Mouse (Mus musculus): Measurements from ENCODE around the gene Pnpla2. TPM values are rescaled to one million over a fixed set of nuclear protein-coding genes. Genes with fewer than 3 reads are reported as not detected.

Gene Pnpla2
- total RNA-seq, 1 experiment from 2014 or later, result 15.1 TPM

DNA sequence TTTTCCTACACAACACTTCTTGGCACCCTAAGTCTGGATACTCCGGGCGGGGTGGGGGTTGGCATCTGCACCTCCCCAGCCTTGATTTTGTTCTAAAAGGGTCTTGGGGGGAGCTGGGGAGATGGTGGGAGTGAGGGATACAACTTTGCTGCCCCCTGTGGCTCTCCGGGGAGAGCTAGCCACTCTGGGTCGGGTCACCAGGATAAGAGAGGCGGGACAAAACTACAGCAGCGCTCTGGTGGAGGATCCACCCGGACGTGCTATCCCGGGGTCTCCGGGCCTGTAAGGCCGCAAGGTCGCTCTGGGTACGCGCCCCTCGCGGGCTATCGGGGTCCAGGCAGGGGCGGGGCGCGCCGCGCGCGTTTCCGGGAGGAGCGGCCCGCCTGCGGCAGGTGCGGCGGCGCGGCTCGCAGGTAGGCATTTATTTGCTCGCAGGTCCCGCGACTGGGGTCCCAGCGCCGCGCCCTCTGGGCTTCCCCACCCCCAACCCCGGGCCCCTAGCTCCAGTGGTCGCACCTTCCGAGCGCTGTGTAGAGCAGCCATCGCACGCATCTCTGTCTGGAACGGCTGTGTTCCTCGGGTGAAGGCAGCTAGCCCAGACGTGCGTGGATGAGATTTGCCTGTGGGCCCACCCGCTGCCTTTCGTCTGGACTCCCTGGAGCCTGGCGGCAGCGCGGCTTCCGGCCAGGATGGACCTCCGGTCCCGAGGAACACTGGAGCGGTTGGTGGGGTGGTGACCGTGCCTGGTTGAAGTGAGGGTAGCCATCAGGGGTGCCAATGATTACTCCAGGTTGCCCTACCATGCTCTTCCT is 6.7 kb downstream of the Pnpla2 start:
- no peak for ATAC-seq (replicated peaks in 1 of 2; ENCODE audit: insufficient read depth in 1 of 2, low FRiP score in 2 of 2, low TSS enrichment in 1 of 2, low read depth in 1 of 2, poor library complexity in 2 of 2, severe bottlenecking in 2 of 2)

DNA sequence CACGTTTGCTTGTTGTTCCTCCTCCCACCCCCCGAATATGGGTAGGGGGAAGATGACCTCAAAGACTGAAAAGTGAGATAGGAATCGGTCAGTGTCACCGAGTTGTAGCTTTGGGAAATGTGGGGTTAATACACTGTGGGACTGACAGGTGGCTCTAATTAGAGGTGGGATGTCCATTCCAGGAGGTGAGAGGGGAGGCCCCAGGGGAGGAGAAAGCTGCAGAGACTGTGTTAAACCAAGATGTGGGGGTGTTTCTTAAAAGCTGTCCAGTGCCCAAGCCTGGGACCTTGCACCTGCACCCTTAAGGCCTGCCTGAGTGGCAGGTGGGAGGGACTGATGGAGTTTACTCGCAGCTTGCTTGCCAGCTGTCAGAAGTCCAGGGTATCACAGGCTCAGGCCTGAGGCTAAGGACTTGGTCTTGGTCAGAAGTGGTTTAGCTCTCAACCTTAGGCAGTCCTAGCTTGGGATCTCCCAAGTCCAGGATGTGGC is 7.4 kb downstream of the Pnpla2 start:
- no peak for ATAC-seq (replicated peaks in 1 of 2; ENCODE audit: insufficient read depth in 1 of 2, low FRiP score in 2 of 2, low TSS enrichment in 1 of 2, low read depth in 1 of 2, poor library complexity in 2 of 2, severe bottlenecking in 2 of 2)

DNA sequence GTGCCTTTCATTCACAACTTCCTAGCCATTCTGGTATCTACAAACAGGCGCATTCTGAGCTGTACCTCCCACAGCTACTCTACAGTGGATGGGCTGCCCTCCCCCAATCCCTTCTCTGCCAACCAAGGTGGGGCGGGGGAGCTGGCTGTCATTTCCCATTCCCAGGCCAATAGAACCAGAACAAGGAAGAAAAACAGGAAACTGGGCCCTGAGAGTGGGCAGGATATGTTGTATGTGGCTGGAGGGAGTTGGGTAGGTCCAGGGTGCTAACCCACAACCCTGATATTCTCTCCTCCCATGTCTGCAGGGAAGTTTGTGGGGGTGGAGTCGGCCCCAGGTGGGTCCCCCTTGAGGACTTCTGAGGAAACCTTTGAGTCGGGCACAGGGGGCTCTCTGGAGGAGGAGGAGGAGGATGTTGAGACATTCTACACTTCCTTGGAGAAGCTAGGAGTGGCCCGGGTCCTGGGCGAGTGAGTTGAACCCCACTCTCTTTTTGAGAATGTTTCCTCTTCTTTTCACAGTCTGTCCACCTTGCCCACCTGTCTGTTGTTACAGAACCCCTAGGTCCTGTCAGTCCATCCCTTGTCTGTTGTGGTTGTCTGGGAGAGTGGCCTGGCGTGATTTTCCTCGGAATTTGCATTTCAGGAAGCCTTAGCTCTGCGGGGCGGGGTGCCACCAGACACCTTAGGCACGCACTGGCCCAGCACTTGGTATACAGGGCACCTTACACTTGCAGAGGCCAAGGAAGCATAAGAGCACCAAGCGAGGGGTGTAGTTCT is 9.0 kb downstream of the Pnpla2 start:
- ATAC-seq (replicated peaks in 1 of 2; ENCODE audit: insufficient read depth in 1 of 2, low FRiP score in 2 of 2, low TSS enrichment in 1 of 2, low read depth in 1 of 2, poor library complexity in 2 of 2, severe bottlenecking in 2 of 2), result no peak

DNA sequence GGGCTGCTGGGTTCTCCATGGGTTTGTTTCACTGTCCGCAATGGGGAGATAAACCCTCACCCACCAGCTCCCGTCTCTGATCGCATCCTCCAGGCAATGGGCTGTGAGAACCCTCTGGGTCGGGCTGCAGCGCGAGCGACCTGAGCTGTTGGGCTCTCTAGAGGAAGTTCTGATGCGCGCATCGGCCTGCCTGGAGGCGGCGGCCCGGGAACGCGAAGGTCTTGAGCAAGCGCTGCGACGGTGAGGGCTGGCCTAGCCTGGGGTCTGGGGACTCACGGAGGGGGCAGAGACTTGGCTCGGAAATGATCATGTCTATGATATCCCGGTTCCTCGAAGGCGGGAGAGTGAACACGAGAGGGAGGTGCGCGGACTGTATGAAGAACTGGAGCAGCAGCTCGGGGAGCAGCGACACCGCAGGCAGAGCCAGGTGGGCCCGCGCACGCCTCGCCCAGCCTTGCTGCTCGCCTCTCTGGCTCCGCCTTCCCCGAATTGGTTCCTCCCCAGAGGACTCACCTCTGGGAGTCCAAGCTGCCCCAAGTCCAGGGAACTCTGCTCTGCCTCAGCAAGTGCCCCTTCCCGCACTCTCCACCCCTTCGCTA is 9.7 kb downstream of the Pnpla2 start:
- no peak for ATAC-seq (replicated peaks in 1 of 2; ENCODE audit: insufficient read depth in 1 of 2, low FRiP score in 2 of 2, low TSS enrichment in 1 of 2, low read depth in 1 of 2, poor library complexity in 2 of 2, severe bottlenecking in 2 of 2)

DNA sequence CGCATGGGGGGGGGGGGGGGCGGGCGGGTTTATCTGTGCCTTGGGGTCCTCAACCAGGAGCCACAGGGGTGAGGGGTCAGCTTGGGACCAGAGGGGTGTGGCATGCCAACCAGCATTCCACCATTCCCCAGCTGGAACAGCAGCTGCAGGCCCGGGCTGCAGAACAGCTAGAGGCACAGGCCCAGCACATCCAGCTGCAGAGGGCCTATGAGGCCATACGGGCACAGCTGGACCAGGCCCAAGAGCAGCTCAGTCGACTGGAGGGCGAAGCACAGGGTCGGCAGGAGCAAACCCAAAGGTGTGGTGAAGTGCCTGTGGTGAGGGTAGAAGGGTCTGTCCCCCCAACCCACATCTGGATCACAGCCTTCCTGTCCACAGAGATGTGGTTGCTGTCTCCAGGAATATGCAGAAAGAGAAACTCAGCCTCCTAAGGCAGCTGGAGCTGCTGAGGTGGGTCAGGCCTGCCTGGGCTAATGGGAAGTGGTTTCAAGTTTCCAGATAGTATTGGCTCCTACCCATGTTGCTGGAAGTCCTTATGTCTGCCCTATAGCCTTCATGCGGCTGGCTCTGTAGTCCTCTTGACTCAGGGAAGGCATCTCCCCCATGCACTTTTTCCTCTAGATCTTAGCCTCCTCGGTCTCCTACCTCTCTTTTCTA is 10.5 kb downstream of the Pnpla2 start:
- no peak for ATAC-seq (replicated peaks in 1 of 2; ENCODE audit: insufficient read depth in 1 of 2, low FRiP score in 2 of 2, low TSS enrichment in 1 of 2, low read depth in 1 of 2, poor library complexity in 2 of 2, severe bottlenecking in 2 of 2)

DNA sequence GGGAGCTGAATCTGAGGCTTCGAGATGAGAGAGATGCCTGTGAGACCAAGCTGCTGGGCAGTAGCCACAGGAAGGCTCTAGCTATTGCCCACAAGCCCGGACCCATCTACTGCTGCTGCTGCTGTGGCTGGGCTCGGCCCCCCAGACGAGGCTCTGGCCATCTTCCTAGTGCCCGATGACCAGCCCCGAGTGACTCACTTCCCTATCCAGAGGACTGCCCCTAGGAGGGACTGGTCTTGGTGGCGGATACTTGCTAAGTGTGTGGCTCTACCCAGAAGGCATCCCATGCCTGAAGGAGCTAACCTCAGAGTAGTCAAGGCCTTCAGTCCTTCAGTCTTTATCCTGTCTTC is 11.0 kb downstream of the Pnpla2 start:
- no peak for ATAC-seq (replicated peaks in 1 of 2; ENCODE audit: insufficient read depth in 1 of 2, low FRiP score in 2 of 2, low TSS enrichment in 1 of 2, low read depth in 1 of 2, poor library complexity in 2 of 2, severe bottlenecking in 2 of 2)

DNA sequence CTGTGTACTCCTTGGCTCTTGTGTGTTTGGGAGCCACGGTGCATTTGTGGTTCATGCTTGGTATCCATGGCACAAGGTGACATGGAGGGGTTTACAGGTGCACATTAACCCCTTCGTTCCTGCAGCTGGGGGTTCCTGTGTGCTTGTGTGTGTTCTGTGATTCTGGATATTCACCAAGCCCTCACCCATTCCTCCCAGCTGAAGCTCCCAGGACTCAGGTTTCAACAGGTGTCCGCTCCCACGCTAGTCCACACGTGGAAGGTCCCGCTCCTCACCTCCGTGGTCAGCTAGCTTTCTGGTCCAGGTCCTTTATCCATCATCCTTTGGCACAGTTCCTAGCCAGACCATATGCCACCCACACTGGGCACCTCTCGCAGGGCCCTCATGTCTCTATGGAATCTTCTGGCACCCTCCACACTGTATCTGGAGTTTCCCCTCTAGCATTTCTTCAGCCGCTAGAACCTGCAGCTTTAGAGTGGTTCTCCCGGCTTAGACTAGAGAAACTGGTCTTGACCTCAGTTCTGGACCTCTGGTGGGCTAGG is 11.7 kb downstream of the Pnpla2 start:
- no peak for ATAC-seq (replicated peaks in 1 of 2; ENCODE audit: insufficient read depth in 1 of 2, low FRiP score in 2 of 2, low TSS enrichment in 1 of 2, low read depth in 1 of 2, poor library complexity in 2 of 2, severe bottlenecking in 2 of 2)

DNA sequence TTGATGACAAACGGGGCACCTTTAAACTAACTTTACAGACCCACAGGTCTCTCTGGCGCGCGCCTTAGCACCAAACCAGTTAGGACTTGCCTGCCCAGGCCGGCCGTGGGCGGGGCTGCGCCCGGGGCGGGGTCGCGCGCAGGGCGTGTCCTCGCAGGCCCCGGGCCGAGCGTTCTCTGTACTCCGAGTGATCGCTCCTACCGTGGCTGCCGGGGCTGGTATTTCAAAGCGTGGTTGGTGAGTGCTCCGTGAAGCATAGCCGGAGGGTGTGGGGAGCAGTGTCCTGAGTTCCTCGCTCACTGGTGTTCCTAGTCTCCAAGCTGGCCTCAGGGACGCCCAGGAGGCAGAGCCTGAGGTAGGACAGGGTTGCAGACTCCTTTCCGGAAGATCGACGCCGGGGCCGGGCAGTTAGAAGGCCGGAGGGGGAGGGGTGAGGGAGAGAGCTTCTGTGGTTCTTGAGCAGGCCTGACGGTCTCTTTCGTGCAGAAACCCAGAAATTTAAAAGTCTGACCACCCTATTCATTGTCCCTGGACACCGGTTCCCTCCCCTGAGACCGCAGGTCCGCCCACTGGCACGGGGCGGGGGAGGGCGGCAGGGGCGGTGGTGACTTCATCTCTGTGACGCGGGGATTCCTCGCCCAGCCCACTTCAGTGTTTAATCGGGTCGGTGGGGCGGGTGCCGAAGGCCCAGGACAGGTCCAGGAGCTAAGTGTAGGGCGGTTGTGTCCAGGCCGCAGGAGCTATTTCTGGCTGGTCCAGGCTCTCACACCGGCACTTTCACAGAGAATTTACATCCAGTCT is 12.4 kb downstream of the Pnpla2 start, which contains the start of gene Cd151:
Gene Cd151 (plus strand): TSS at position 163 of the 801 bp plus-strand sequence.
- ATAC-seq (replicated peaks in 1 of 2; ENCODE audit: insufficient read depth in 1 of 2, low FRiP score in 2 of 2, low TSS enrichment in 1 of 2, low read depth in 1 of 2, poor library complexity in 2 of 2, severe bottlenecking in 2 of 2), result peak; percentile 49 to 61

DNA sequence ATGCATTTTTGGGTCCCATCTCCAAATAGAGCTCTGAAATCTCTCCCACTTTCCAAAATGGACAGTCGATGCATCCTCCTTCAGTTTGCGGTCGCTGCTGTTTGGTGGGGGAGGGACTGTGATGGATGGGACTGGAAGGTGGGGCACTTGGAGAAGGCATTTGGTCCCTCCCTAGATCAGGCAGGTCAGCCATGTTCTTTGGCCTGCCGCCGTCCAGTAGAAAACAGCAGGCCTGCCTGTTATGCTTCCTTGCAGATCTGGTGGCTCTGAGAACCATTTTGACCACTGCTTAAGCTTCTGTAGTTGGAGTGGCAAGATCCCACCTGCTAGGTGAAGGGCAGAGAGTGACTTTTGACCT is 13.1 kb downstream of the Pnpla2 start:
- no peak for ATAC-seq (replicated peaks in 1 of 2; ENCODE audit: insufficient read depth in 1 of 2, low FRiP score in 2 of 2, low TSS enrichment in 1 of 2, low read depth in 1 of 2, poor library complexity in 2 of 2, severe bottlenecking in 2 of 2)

DNA sequence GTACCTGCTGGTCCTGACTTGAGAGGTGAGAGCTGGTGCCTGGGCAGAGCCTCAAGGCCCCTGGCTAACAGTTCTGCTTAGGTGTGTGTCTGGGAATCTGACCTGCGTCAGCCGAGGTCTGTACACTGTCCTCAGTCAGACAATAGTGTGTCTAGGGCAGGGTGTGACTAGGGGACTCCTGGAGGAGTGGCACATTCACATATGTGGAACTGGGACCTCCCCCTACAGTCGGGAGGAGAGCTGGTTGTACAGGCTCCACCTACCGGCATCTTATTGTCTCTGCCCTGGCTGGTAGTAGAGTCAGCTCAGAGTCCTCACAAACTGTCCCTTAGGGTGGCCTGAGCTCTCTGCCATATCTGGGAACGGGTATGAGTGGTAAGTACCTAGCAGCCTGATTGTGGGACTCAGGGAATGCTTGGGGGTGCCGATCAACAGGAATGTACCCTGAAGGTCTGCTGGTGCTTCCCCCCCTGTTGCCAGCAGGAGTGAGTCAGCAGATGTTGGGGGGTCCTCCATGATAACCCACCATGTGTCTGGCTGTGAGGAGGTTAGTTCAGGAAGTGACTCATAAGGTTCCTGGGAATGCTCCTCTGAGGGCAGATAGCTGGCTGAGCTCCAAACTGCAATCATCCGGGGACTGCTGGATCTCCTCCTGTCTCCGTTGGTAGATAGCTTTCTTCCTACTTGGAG is 13.7 kb downstream of the Pnpla2 start:
- ATAC-seq (replicated peaks in 1 of 2; ENCODE audit: insufficient read depth in 1 of 2, low FRiP score in 2 of 2, low TSS enrichment in 1 of 2, low read depth in 1 of 2, poor library complexity in 2 of 2, severe bottlenecking in 2 of 2), result peak; percentile 58 to 75

DNA sequence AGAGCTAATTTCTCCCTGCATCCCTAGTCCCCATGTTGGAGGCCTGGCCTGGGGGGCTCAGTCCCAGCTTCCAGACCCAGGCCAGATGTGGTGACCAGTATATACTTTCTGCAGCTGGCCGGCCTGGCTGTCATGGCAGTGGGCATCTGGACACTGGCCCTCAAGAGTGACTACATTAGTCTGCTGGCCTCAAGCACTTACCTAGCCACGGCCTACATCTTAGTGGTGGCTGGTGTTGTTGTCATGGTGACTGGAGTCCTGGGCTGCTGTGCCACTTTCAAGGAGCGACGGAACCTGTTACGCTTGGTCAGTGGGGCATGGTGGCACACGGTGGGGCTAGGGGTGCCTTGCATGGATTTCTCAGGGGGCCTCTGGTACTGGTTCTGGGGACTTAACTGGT is 14.4 kb downstream of the Pnpla2 start:
- ATAC-seq (replicated peaks in 1 of 2; ENCODE audit: insufficient read depth in 1 of 2, low FRiP score in 2 of 2, low TSS enrichment in 1 of 2, low read depth in 1 of 2, poor library complexity in 2 of 2, severe bottlenecking in 2 of 2), result no peak

DNA sequence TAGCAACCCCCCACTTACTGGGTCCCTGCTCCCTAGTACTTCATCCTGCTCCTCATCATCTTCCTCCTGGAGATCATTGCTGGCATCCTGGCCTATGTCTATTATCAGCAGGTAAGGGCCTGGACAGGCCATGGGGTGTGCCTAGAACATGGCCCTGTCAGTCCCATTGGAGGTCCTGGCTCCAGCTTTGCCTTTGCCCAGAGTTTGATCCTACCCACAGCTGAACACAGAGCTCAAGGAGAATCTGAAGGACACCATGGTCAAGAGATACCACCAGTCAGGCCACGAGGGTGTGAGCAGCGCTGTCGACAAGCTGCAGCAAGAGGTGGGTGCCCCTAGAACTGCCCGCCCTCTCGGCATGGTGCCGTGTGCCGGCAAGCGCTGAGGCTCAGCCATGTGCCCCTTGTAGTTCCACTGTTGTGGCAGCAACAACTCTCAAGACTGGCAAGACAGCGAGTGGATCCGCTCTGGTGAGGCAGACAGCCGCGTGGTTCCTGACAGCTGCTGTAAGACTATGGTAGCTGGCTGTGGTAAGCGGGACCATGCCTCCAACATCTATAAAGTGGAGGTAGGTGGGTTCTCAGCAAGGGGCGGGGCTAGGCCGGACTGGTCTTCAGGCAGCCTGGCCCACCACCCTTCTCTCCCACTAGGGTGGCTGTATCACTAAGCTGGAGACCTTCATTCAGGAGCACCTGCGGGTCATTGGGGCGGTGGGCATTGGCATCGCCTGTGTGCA is 15.1 kb downstream of the Pnpla2 start:
- no peak for ATAC-seq (replicated peaks in 1 of 2; ENCODE audit: insufficient read depth in 1 of 2, low FRiP score in 2 of 2, low TSS enrichment in 1 of 2, low read depth in 1 of 2, poor library complexity in 2 of 2, severe bottlenecking in 2 of 2)

DNA sequence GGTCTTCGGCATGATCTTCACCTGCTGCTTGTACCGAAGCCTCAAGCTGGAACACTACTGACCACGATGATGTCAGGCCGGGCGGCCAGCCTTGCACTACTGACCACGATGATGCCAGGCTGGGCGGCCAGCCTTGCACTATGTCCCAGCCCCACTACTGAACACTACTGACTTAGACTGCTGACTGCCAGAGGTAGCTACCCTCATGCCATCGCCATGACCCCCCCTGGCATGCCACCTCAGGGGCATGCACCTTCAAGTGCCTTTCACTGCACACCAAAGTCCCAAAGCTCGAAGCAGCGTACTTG is 15.6 kb downstream of the Pnpla2 start:
- ATAC-seq (replicated peaks in 1 of 2; ENCODE audit: insufficient read depth in 1 of 2, low FRiP score in 2 of 2, low TSS enrichment in 1 of 2, low read depth in 1 of 2, poor library complexity in 2 of 2, severe bottlenecking in 2 of 2), result no peak

DNA sequence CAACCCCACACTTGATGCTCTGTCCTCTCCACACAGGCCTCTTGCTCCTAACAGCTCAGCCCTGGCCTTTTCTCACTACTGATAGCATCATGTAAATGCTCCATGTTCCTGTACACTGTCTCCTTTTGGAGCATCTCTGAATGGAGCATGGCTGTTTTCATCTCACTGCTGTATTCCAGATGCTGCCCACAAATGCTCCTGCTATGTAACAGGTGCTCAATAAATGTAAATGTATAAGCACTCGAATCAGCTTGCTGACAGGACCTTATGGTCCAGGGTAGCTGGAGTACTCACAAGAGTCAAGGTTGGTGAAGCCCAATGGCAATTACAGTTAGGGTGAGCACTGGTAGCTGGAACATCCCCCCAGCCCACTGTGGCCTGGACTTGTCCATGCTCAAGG is 16.2 kb downstream of the Pnpla2 start:
- ATAC-seq (replicated peaks in 1 of 2; ENCODE audit: insufficient read depth in 1 of 2, low FRiP score in 2 of 2, low TSS enrichment in 1 of 2, low read depth in 1 of 2, poor library complexity in 2 of 2, severe bottlenecking in 2 of 2), result no peak

DNA sequence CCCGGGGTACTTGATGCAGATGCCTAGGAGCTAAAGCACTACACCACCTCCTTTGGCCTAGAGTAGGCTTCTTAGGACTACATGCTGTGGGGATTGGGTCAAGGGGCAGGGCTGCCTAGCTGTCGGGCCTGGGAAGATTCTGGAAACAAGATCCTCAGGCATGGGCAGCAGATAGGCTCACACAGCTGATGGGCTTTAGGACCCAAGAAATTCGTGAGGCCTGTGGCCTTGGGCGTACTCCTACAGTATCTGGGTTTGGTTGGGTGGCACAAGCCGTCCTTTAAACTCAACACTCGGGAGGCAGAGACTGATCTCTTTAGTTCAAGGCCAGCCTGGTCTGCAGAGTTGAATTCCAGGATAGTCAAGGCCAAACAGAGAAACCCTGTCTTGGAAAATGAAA is 17.2 kb downstream of the Pnpla2 start:
- no peak for ATAC-seq (replicated peaks in 1 of 2; ENCODE audit: insufficient read depth in 1 of 2, low FRiP score in 2 of 2, low TSS enrichment in 1 of 2, low read depth in 1 of 2, poor library complexity in 2 of 2, severe bottlenecking in 2 of 2)

DNA sequence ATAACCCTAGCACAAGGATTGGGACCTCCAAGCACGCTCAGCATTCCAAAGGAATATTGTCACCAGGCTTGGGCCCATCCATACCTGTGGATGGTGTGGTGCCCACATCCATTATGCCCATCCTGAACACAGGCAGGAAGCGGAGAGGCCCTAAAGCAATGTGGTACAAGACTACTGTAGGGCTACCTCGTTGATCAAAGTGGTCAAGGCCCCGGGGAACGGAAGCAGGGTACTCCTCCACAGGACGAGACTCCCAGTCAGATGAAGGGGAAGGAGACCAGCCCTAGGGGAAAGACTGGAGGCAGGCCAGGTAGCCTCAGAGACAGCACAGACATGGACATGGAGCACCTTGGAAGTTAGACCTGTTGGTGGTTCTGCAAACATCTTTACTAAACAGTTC is 17.8 kb downstream of the Pnpla2 start:
- ATAC-seq (replicated peaks in 1 of 2; ENCODE audit: insufficient read depth in 1 of 2, low FRiP score in 2 of 2, low TSS enrichment in 1 of 2, low read depth in 1 of 2, poor library complexity in 2 of 2, severe bottlenecking in 2 of 2), result no peak

Data from hematopoietic stem cell, adult 5-6 weeks (primary cell).